Mouse (Mus musculus): ENCODE data around the gene Rimklb. TPM values are rescaled to one million over a fixed set of nuclear protein-coding genes. Genes with fewer than 3 reads are reported as not detected.
A peak's percentile ranks its signal among the peaks of the same experiment; 100 is the strongest.
"Not testable (repeated sequence)": the region's sequence is repeated elsewhere in the genome, so short reads cannot be mapped to it uniquely, and the experiment has no call there.

The Rimklb gene
- polyA plus RNA-seq, 1 experiment from 2014 or later, result 89.6 TPM

GRCm38 (mm10) chr6:122523289-122523688 is 24.7 kb upstream of the Rimklb start:
- H3K4me3 ChIP-seq, result no peak overlapping the region
- no peaks in the 10 kb centered on the region for H3K4me1 ChIP-seq
- H3K36me3 ChIP-seq, result no peaks in the 10 kb centered on the region
- H3K4me2 ChIP-seq (replicated peaks), result no peak overlapping the region
- H3K27ac ChIP-seq, result no peak overlapping the region
- no peaks in the 10 kb centered on the region for H3K9me3 ChIP-seq
- no peak overlapping the region for H3K9ac ChIP-seq
- no peak for ATAC-seq (ENCODE audit: low FRiP score, low read depth)
- 83% methylated on average over 8 of the region's 8 CpGs for WGBS
- H3K27me3 ChIP-seq (replicated peaks), result no peaks in the 10 kb centered on the region

GRCm38 (mm10) chr6:122522595-122522994 is 24.0 kb upstream of the Rimklb start:
- Histone ChIP-seq H3K27ac (no peak overlapping the region), H3K9me3 (no peaks in the 10 kb centered on the region), H3K4me1 (no peaks in the 10 kb centered on the region), H3K27me3 (replicated peaks) (no peaks in the 10 kb centered on the region), H3K9ac (no peak overlapping the region), H3K36me3 (no peaks in the 10 kb centered on the region), H3K4me2 (replicated peaks) (no peak overlapping the region), H3K4me3 (no peak overlapping the region)
- WGBS, result 75% methylated on average over 9 of the region's 9 CpGs
- ATAC-seq (ENCODE audit: low FRiP score, low read depth), result peak; percentile 63

GRCm38 (mm10) chr6:122519384-122519783 is 20.8 kb upstream of the Rimklb start:
- H3K4me1 ChIP-seq, result no peaks in the 10 kb centered on the region
- 47% methylated on average over 2 of the region's 2 CpGs for WGBS
- H3K4me2 ChIP-seq (replicated peaks), result no peak overlapping the region
- no peak for ATAC-seq (ENCODE audit: low FRiP score, low read depth)
- no peak overlapping the region for H3K27ac ChIP-seq
- no peak overlapping the region for H3K9ac ChIP-seq
- H3K4me3 ChIP-seq, result no peak overlapping the region
- no peaks in the 10 kb centered on the region for H3K9me3 ChIP-seq
- H3K27me3 ChIP-seq (replicated peaks), result no peaks in the 10 kb centered on the region
- no peaks in the 10 kb centered on the region for H3K36me3 ChIP-seq

GRCm38 (mm10) chr6:122517668-122518067 is 19.1 kb upstream of the Rimklb start:
- H3K4me1 ChIP-seq, result no peaks in the 10 kb centered on the region
- H3K4me3 ChIP-seq, result no peak overlapping the region
- no peaks in the 10 kb centered on the region for H3K27me3 ChIP-seq (replicated peaks)
- no peaks in the 10 kb centered on the region for H3K9me3 ChIP-seq
- no peak overlapping the region for H3K9ac ChIP-seq
- no peak overlapping the region for H3K27ac ChIP-seq
- ATAC-seq (ENCODE audit: low FRiP score, low read depth), result no peak
- H3K36me3 ChIP-seq, result no peaks in the 10 kb centered on the region
- H3K4me2 ChIP-seq (replicated peaks), result no peak overlapping the region
- WGBS, result 74% methylated on average over 1 of the region's 1 CpGs

- not testable (repeated sequence) for H3K4me2 ChIP-seq (replicated peaks); H3K4me1 ChIP-seq; H3K4me3 ChIP-seq; H3K36me3 ChIP-seq; H3K27me3 ChIP-seq (replicated peaks); H3K9ac ChIP-seq; H3K9me3 ChIP-seq; H3K27ac ChIP-seq; ATAC-seq (ENCODE audit: low FRiP score, low read depth)
- 85% methylated on average over 2 of the region's 2 CpGs for whole genome bisulfite sequencing
Observed at GRCm38 (mm10) chr6:122515762-122516161, 17.2 kb upstream of the Rimklb start.

- H3K9ac ChIP-seq, result no peak overlapping the region
- H3K4me3 ChIP-seq, result no peak overlapping the region
- no peaks in the 10 kb centered on the region for H3K9me3 ChIP-seq
- no peaks in the 10 kb centered on the region for H3K27me3 ChIP-seq (replicated peaks)
- 80% methylated on average over 3 of the region's 3 CpGs for WGBS
- ATAC-seq (ENCODE audit: low FRiP score, low read depth), result no peak
- no peak overlapping the region for H3K4me2 ChIP-seq (replicated peaks)
- H3K27ac ChIP-seq, result no peak overlapping the region
- H3K4me1 ChIP-seq, result no peaks in the 10 kb centered on the region
- no peaks in the 10 kb centered on the region for H3K36me3 ChIP-seq
Observed at GRCm38 (mm10) chr6:122514312-122514711, 15.8 kb upstream of the Rimklb start.

GRCm38 (mm10) chr6:122512914-122513878 is 14.6 kb upstream of the Rimklb start:
- 70% methylated on average over 12 of the region's 12 CpGs for WGBS
- no peak overlapping the region for H3K9ac ChIP-seq
- no peaks in the 10 kb centered on the region for H3K9me3 ChIP-seq
- no peaks in the 10 kb centered on the region for H3K27me3 ChIP-seq (replicated peaks)
- no peaks in the 10 kb centered on the region for H3K4me1 ChIP-seq
- no peak overlapping the region for H3K4me3 ChIP-seq
- no peak overlapping the region for H3K4me2 ChIP-seq (replicated peaks)
- H3K27ac ChIP-seq, result no peak overlapping the region
- no peaks in the 10 kb centered on the region for H3K36me3 ChIP-seq
- no peak for ATAC-seq (ENCODE audit: low FRiP score, low read depth)

- ATAC-seq (ENCODE audit: low FRiP score, low read depth), result no peak
- Histone ChIP-seq H3K4me3 (no peak overlapping the region), H3K9me3 (no peaks in the 10 kb centered on the region), H3K36me3 (no peaks in the 10 kb centered on the region), H3K27me3 (replicated peaks) (no peaks in the 10 kb centered on the region), H3K9ac (no peak overlapping the region), H3K27ac (no peak overlapping the region), H3K4me2 (replicated peaks) (no peak overlapping the region), H3K4me1 (no peaks in the 10 kb centered on the region)
- WGBS, result 88% methylated on average over 8 of the region's 8 CpGs
Observed at GRCm38 (mm10) chr6:122508494-122508893, 9.9 kb upstream of the Rimklb start.

GRCm38 (mm10) chr6:122505545-122505944 is 7.0 kb upstream of the Rimklb start, which contains the start of gene Mfap5:
Gene Mfap5, plus strand, starts transcription at chr6:122505845.
- 88% methylated on average over 3 of the region's 3 CpGs for WGBS
- H3K27me3 ChIP-seq (replicated peaks), result no peaks in the 10 kb centered on the region
- no peak within 1 kb of the TSS for H3K4me2 ChIP-seq (replicated peaks)
- H3K9me3 ChIP-seq, result no peaks in the 10 kb centered on the region
- no peaks in the 10 kb centered on the region for H3K4me1 ChIP-seq
- H3K27ac ChIP-seq, result no peak within 1 kb of the TSS
- H3K36me3 ChIP-seq, result no peaks in the 10 kb centered on the region
- H3K9ac ChIP-seq, result no peak within 1 kb of the TSS
- H3K4me3 ChIP-seq, result no peak within 1 kb of the TSS
- ATAC-seq (ENCODE audit: low FRiP score, low read depth), result no peak

- WGBS, result 63% methylated on average over 4 of the region's 4 CpGs
- Histone ChIP-seq H3K27ac (no peak overlapping the region), H3K36me3 (no peaks in the 10 kb centered on the region), H3K4me2 (replicated peaks) (no peak overlapping the region), H3K9ac (no peak overlapping the region), H3K4me1 (no peaks in the 10 kb centered on the region), H3K4me3 (no peak overlapping the region), H3K27me3 (replicated peaks) (no peaks in the 10 kb centered on the region), H3K9me3 (no peaks in the 10 kb centered on the region)
- no peak for ATAC-seq (ENCODE audit: low FRiP score, low read depth)
Observed at GRCm38 (mm10) chr6:122505041-122505440, 6.5 kb upstream of the Rimklb start.

- H3K4me1 ChIP-seq, result peaks cover 15% of the 10 kb centered on the region; the same call in 1 of the 2 replicates
- no peak overlapping the region for H3K9ac ChIP-seq
- 32% methylated on average over 5 of the region's 5 CpGs for WGBS
- no peaks in the 10 kb centered on the region for H3K27me3 ChIP-seq (replicated peaks)
- no peaks in the 10 kb centered on the region for H3K36me3 ChIP-seq
- peak overlapping the region; percentile 34; the same call in 1 of the 2 replicates for H3K27ac ChIP-seq
- no peak for ATAC-seq (ENCODE audit: low FRiP score, low read depth)
- no peak overlapping the region for H3K4me2 ChIP-seq (replicated peaks)
- no peak overlapping the region for H3K4me3 ChIP-seq
- H3K9me3 ChIP-seq, result no peaks in the 10 kb centered on the region
Observed at GRCm38 (mm10) chr6:122496501-122496900, 2.1 kb downstream of the Rimklb start.

- no peaks in the 10 kb centered on the region for H3K9me3 ChIP-seq
- H3K4me1 ChIP-seq, result peaks cover 20% of the 10 kb centered on the region
- no peaks in the 10 kb centered on the region for H3K36me3 ChIP-seq
- peak overlapping the region; percentile 2; the same call in 1 of the 2 replicates for H3K27ac ChIP-seq
- peak; percentile 53 for ATAC-seq (ENCODE audit: low FRiP score, low read depth)
- H3K4me3 ChIP-seq, result no peak overlapping the region
- H3K27me3 ChIP-seq (replicated peaks), result no peaks in the 10 kb centered on the region
- H3K4me2 ChIP-seq (replicated peaks), result peak overlapping the region; percentile 42
- 8% methylated on average over 21 of the region's 21 CpGs for WGBS
- H3K9ac ChIP-seq, result no peak overlapping the region
Observed at GRCm38 (mm10) chr6:122495082-122495881, 3.3 kb downstream of the Rimklb start.

Measured in neural tube, embryonic 12.5 days (tissue).